Mouse (Mus musculus): ENCODE data around the gene Bank1. TPM values are rescaled to one million over a fixed set of nuclear protein-coding genes. Genes with fewer than 3 reads are reported as not detected.
A peak's percentile ranks its signal among the peaks of the same experiment; 100 is the strongest.

Bank1 gene
- polyA plus RNA-seq, 1 experiment from 2014 or later = 1.0 TPM

- ATAC-seq (ENCODE audit: low FRiP score, low read depth) = no peak
- H3K9ac ChIP-seq = no peak overlapping the region
- H3K27me3 ChIP-seq (replicated peaks) = no peaks in the 10 kb centered on the region
- H3K36me3 ChIP-seq = no peaks in the 10 kb centered on the region
- H3K4me1 ChIP-seq = no peaks in the 10 kb centered on the region
- no peaks in the 10 kb centered on the region for H3K9me3 ChIP-seq
- no peak overlapping the region for H3K4me3 ChIP-seq
- no peak overlapping the region for H3K27ac ChIP-seq
- H3K4me2 ChIP-seq (replicated peaks) = no peak overlapping the region
- 78% methylated on average over 5 of the region's 5 CpGs for WGBS
Measured at GRCm38 (mm10) chr3:136247331-136247730, 78.5 kb downstream of the Bank1 start.

GRCm38 (mm10) chr3:136244931-136245330, 80.9 kb downstream of the Bank1 start:
- H3K4me1 ChIP-seq = no peaks in the 10 kb centered on the region
- H3K4me2 ChIP-seq (replicated peaks) = no peak overlapping the region
- no peaks in the 10 kb centered on the region for H3K27me3 ChIP-seq (replicated peaks)
- H3K9me3 ChIP-seq = no peaks in the 10 kb centered on the region
- H3K9ac ChIP-seq = no peak overlapping the region
- no peak overlapping the region for H3K27ac ChIP-seq
- no peaks in the 10 kb centered on the region for H3K36me3 ChIP-seq
- ATAC-seq (ENCODE audit: low FRiP score, low read depth) = no peak
- 44% methylated on average over 2 of the region's 2 CpGs for WGBS
- no peak overlapping the region for H3K4me3 ChIP-seq

GRCm38 (mm10) chr3:136238790-136239189, 87.1 kb downstream of the Bank1 start:
- H3K4me1 ChIP-seq = no peaks in the 10 kb centered on the region
- ATAC-seq (ENCODE audit: low FRiP score, low read depth) = no peak

GRCm38 (mm10) chr3:136233507-136233906, 92.4 kb downstream of the Bank1 start:
- no peaks in the 10 kb centered on the region for H3K9me3 ChIP-seq
- no peak overlapping the region for H3K4me3 ChIP-seq
- H3K27me3 ChIP-seq (replicated peaks) = no peaks in the 10 kb centered on the region
- ATAC-seq (ENCODE audit: low FRiP score, low read depth) = no peak
- H3K9ac ChIP-seq = no peak overlapping the region
- no peak overlapping the region for H3K4me2 ChIP-seq (replicated peaks)
- no peaks in the 10 kb centered on the region for H3K4me1 ChIP-seq
- no peak overlapping the region for H3K27ac ChIP-seq
- H3K36me3 ChIP-seq = no peaks in the 10 kb centered on the region
- WGBS = 69% methylated on average over 2 of the region's 2 CpGs

More at GRCm38 (mm10) chr3:136238790-136239189, 87.1 kb downstream of the Bank1 start:
- Histone ChIP-seq H3K4me2 (replicated peaks) (no peak overlapping the region), H3K36me3 (no peaks in the 10 kb centered on the region), H3K9ac (no peak overlapping the region), H3K9me3 (no peaks in the 10 kb centered on the region), H3K27ac (no peak overlapping the region), H3K4me3 (no peak overlapping the region), H3K27me3 (replicated peaks) (no peaks in the 10 kb centered on the region)
- WGBS = 83% methylated on average over 3 of the region's 3 CpGs

GRCm38 (mm10) chr3:136230602-136231151, 95.2 kb downstream of the Bank1 start:
- ATAC-seq (ENCODE audit: low FRiP score, low read depth) = no peak

GRCm38 (mm10) chr3:136189661-136190228, 136.1 kb downstream of the Bank1 start:
- peak; percentile 82 for ATAC-seq (ENCODE audit: low FRiP score, low read depth)
- WGBS = 77% methylated on average over 1 of the region's 1 CpGs
- H3K9ac ChIP-seq = no peak overlapping the region

More at GRCm38 (mm10) chr3:136230602-136231151, 95.2 kb downstream of the Bank1 start:
- H3K36me3 ChIP-seq = no peaks in the 10 kb centered on the region
- no peaks in the 10 kb centered on the region for H3K9me3 ChIP-seq
- no peak overlapping the region for H3K4me3 ChIP-seq
- no peak overlapping the region for H3K27ac ChIP-seq
- no peak overlapping the region for H3K4me2 ChIP-seq (replicated peaks)
- no peak overlapping the region for H3K9ac ChIP-seq
- H3K27me3 ChIP-seq (replicated peaks) = no peaks in the 10 kb centered on the region
- no peaks in the 10 kb centered on the region for H3K4me1 ChIP-seq
- 93% methylated on average over 3 of the region's 3 CpGs for WGBS

GRCm38 (mm10) chr3:136186548-136187113, 139.2 kb downstream of the Bank1 start:
- 83% methylated on average over 3 of the region's 3 CpGs for WGBS
- no peaks in the 10 kb centered on the region for H3K9me3 ChIP-seq
- H3K27ac ChIP-seq = no peak overlapping the region
- no peak overlapping the region for H3K4me3 ChIP-seq
- no peaks in the 10 kb centered on the region for H3K36me3 ChIP-seq
- H3K4me1 ChIP-seq = no peaks in the 10 kb centered on the region
- ATAC-seq (ENCODE audit: low FRiP score, low read depth) = no peak
- no peak overlapping the region for H3K4me2 ChIP-seq (replicated peaks)
- no peaks in the 10 kb centered on the region for H3K27me3 ChIP-seq (replicated peaks)
- no peak overlapping the region for H3K9ac ChIP-seq

More at GRCm38 (mm10) chr3:136189661-136190228, 136.1 kb downstream of the Bank1 start:
- H3K27me3 ChIP-seq (replicated peaks) = no peaks in the 10 kb centered on the region
- H3K36me3 ChIP-seq = no peaks in the 10 kb centered on the region
- H3K4me1 ChIP-seq = no peaks in the 10 kb centered on the region
- no peaks in the 10 kb centered on the region for H3K9me3 ChIP-seq
- no peak overlapping the region for H3K4me2 ChIP-seq (replicated peaks)
- no peak overlapping the region for H3K4me3 ChIP-seq
- no peak overlapping the region for H3K27ac ChIP-seq

GRCm38 (mm10) chr3:136171631-136172030, 154.2 kb downstream of the Bank1 start:
- H3K27ac ChIP-seq = no peak overlapping the region
- H3K4me3 ChIP-seq = no peak overlapping the region
- H3K36me3 ChIP-seq = no peaks in the 10 kb centered on the region
- H3K4me2 ChIP-seq (replicated peaks) = no peak overlapping the region
- no peak overlapping the region for H3K9ac ChIP-seq
- no peaks in the 10 kb centered on the region for H3K4me1 ChIP-seq
- H3K9me3 ChIP-seq = no peaks in the 10 kb centered on the region
- no peaks in the 10 kb centered on the region for H3K27me3 ChIP-seq (replicated peaks)
- ATAC-seq (ENCODE audit: low FRiP score, low read depth) = no peak

GRCm38 (mm10) chr3:136168071-136168470, 157.8 kb downstream of the Bank1 start:
- Histone ChIP-seq H3K36me3 (no peaks in the 10 kb centered on the region), H3K4me3 (no peak overlapping the region), H3K27me3 (replicated peaks) (no peaks in the 10 kb centered on the region), H3K9ac (no peak overlapping the region), H3K4me1 (no peaks in the 10 kb centered on the region), H3K4me2 (replicated peaks) (no peak overlapping the region), H3K27ac (no peak overlapping the region), H3K9me3 (no peaks in the 10 kb centered on the region)
- WGBS = 39% methylated on average over 4 of the region's 4 CpGs
- no peak for ATAC-seq (ENCODE audit: low FRiP score, low read depth)

GRCm38 (mm10) chr3:136166671-136167070, 159.2 kb downstream of the Bank1 start:
- no peak overlapping the region for H3K27ac ChIP-seq
- no peak overlapping the region for H3K4me2 ChIP-seq (replicated peaks)
- H3K36me3 ChIP-seq = no peaks in the 10 kb centered on the region
- H3K9me3 ChIP-seq = no peaks in the 10 kb centered on the region
- no peak for ATAC-seq (ENCODE audit: low FRiP score, low read depth)
- no peak overlapping the region for H3K9ac ChIP-seq
- H3K4me3 ChIP-seq = no peak overlapping the region
- H3K4me1 ChIP-seq = no peaks in the 10 kb centered on the region
- WGBS = 93% methylated on average over 4 of the region's 4 CpGs
- no peaks in the 10 kb centered on the region for H3K27me3 ChIP-seq (replicated peaks)

GRCm38 (mm10) chr3:136166033-136166361, 159.9 kb downstream of the Bank1 start:
- no peaks in the 10 kb centered on the region for H3K27me3 ChIP-seq (replicated peaks)
- WGBS = 91% methylated on average over 2 of the region's 2 CpGs
- no peak overlapping the region for H3K9ac ChIP-seq

GRCm38 (mm10) chr3:136165167-136166032, 160.5 kb downstream of the Bank1 start:
- Histone ChIP-seq H3K27ac (no peak overlapping the region), H3K27me3 (replicated peaks) (no peaks in the 10 kb centered on the region), H3K36me3 (no peaks in the 10 kb centered on the region), H3K9me3 (no peaks in the 10 kb centered on the region), H3K4me2 (replicated peaks) (no peak overlapping the region), H3K4me1 (no peaks in the 10 kb centered on the region), H3K9ac (no peak overlapping the region), H3K4me3 (no peak overlapping the region)
- 92% methylated on average over 7 of the region's 7 CpGs for WGBS
- no peak for ATAC-seq (ENCODE audit: low FRiP score, low read depth)

More at GRCm38 (mm10) chr3:136166033-136166361, 159.9 kb downstream of the Bank1 start:
- H3K36me3 ChIP-seq = no peaks in the 10 kb centered on the region
- H3K4me3 ChIP-seq = no peak overlapping the region
- no peak overlapping the region for H3K4me2 ChIP-seq (replicated peaks)
- no peaks in the 10 kb centered on the region for H3K4me1 ChIP-seq
- ATAC-seq (ENCODE audit: low FRiP score, low read depth) = no peak
- no peaks in the 10 kb centered on the region for H3K9me3 ChIP-seq
- no peak overlapping the region for H3K27ac ChIP-seq
